Mouse (Mus musculus) 3T3-L1 (cell line): ENCODE data around the gene Ugcg.

Source experiments
- DNase-seq: peaks from one replicate; pipeline ENCODE4 v3.0.0-alpha.2; 2015; ENCODE audit warnings: low read depth, low spot score

Ugcg gene

DNA sequence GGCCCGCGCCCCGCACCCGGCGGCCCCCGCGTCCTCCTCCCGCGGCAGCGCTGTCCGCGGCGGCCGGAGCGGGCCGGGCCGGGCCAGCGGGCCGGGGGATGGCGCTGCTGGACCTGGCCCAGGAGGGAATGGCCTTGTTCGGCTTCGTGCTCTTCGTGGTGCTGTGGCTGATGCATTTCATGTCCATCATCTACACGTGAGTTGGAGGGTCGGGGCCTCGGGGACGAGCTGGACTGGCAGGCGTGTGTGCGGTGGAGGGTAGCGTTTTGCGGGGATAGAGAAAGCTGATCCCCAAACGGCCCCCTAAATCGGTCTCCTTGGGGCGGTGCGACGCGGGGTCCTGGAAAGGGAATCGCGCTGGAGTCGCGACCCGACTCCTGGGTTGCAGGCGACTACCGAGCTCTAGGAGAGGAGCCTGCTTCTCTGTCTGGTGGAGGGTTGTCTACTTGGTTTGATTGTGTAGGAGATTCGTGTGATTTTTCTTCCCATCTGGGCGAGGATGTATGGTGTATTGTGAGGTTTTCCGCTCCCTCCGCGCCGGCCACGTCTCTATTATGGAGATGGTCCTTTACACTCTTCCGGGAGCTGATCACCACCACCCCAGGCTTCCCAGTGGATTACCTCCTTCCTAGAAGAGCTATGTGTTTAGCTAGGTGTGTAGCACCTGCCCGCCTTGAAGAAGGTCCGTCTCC is 635 bp downstream of the Ugcg start:
- peak; percentile 36 for DNase-seq

DNA sequence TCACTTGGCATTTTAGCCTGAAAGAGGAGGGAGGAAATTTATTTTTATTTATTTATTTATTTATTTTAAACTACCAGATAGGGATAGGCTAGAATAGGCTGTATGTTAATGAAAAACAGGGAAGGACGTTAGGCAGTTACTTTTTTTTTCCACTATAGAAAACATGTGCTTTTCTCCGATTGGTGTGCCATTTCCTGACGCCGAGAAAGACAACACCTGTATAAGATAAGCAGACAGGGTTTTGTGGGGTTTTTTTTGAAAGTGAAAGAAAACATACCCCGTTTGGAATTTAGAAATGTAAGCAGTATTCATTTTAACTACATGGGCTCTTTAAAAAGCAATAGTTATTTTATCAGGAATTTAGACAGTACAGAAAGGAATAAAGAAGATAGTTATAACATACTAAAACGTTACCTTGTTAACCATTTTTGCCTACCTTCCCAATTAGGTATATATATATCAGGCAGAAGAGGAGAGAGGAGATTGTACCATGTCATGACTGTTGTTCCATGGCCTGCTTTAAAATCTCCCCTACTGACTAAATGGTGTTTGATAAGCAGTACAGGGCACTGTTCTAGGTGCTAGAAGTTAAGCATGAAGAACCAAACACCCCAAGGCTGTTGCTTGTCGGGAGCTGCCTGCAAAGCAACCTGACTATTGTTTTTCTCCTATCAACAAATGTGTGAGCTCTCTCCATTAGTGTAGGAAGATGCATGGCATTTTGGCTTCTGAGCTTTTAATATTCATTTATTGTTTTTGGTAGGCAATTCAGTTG is 1.8 kb downstream of the Ugcg start:
- DNase-seq = no peak

DNA sequence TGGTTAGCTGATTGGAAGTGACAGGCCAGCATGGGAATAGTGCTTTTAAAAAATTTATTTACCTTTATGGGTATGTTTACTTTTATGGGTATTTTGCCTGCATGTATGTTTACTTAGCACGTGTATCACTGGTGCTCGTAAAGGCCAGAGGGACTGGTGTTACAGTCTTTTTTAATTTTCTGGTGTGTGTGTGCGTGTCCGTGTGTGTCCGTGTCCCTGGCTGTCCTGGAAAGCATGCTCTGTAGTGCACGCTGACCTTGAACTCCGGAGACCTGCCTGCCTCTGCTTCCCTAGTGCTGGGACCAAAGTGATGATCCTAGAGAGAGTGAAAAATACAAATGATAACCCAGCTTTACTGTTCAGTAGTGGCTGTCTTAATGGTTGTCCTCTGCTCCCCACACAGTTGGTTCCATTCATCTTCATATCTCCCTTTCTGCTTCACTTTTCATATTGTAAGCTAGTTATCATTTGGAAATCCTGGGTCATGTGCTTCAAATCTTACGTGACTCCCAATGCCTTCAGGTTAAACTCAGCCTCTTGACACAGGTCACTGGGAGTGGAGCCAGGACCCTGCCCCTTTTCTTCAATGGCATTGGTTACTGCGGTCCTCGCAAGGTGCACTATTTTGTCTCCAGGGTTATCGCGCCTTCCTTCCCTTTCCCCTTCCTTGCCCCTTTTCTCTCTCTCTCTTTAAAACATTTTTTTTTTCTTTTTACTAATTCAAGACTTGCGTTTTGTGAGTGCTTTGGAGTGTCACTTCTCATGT is 5.9 kb downstream of the Ugcg start:
- DNase-seq = no peak

DNA sequence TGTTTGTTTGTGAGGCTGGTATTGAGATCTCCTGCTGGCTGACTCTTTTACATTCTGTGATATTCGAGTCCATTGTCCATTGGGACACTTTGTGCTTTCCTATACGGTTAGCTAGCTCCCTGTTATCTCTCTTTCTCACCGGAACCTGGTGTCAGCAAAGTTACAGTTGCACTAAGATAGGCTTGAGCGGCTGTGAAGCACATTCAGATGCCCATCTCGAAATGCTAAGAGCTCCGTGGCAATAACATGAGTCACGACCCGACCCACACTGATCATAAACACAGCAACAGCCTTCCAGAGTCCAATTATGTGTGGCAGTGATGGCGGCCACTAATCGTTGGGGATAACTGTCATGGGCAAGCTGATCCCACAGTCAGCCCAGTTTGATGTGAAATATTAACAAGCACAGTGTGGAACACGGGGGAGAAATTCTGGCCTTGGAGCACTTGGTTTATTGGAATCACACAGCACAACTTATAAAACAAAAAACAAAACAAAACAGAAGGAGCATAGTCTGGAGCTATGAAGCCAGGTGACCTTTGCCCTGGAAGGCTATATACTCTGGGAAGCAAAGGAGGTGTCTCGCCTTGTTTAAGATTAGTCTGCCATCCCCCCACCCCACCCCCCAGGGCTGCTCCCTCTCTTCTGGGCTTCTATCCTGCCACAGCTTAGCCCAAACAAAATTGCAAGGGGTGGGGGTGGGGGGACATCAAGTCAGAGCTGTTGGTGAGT is 7.5 kb downstream of the Ugcg start:
- DNase-seq = peak; percentile 40

DNA sequence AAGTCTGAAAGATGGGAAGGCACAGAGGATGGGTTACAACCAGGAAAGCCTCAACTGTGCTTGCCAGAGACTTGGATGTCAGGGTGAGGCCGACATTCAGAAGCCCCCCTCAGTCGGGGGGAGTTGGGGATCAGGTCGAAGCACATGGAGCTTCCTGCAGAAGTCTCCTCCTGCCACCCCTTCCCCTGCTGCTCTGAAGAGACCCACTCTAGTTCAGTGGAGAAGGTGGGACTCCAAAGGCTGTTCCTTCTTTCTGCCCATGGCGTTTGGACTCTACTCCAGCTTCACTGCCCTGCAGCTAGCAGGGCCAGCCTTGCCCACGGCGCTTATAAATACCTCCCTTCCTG is 8.0 kb downstream of the Ugcg start:
- DNase-seq = no peak

DNA sequence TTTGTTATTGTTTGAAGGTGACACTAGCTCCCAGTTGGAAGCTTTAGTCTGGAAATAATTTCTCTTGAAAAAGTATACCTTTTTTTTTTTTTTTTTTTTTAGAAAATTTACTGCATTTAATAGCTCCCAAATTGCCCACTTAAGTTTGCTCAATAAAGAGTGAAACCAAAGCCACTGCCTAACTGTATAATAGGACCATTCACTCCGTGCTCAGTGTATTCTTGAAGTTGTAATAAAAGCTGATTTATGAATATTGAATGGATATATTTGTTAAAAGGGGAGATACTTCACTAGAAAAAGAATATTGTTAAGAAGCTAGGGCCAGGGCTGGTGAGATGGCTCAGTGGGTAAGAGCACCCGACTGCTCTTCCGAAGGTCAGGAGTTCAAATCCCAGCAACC is 8.4 kb downstream of the Ugcg start:
- DNase-seq = no peak

DNA sequence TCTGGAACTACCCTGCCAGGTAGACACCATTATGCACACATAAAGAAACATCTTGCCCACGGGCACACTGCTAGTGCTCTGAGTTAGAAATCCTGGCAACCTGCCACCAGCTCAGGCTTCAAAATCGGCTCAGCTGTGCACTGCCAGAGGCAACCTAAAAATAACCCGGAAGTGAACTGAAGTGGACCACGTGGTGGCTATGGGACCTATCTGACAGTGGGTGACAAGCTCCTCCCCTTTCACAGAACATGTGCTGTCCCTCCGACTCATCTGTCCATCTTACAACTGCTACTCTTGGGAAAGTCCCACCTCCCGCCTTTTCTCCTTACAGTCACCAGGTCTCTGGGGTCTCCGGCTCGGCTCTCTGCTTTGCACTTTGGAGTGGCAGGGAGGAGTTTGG is 10.3 kb downstream of the Ugcg start:
- peak; percentile 64 for DNase-seq

DNA sequence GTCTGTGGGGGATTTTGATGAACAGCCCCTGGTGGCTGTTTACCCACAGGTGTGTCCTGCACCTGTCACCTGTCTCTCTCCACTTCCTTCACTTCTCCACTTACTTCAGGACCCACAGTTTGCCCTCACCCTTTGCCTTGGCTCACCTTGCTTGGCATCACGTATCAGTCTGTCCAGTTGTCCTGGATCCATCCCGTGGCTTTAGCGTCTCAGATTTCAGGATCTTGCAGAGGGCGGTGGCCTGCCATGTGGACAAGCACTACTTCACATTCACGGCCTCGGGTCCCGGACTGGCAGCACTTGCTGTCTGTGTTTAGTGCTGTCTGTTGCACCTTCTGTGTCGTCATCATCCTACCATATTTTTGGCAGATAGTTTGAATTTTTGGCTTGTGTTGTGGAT is 10.7 kb downstream of the Ugcg start:
- DNase-seq = peak; percentile 34

DNA sequence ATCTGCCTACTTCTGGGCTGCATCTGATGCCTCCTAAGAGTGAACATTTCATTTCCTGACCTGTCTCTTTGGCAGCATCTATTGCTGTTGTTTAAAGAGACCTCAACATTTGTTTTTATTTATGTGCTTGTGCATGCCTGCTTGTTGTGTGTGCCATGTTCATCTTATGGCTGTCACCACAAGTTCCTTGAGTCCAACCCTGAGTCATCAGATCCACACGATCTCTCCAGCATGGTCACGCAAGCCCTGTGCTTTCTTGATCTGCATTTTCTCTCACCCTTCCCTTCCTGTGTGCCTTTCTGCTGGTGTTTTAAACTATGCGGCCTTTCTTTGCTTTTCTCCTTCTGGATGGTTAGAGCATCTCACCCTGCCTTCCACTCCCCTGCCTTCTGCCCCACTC is 11.6 kb downstream of the Ugcg start:
- no peak for DNase-seq

DNA sequence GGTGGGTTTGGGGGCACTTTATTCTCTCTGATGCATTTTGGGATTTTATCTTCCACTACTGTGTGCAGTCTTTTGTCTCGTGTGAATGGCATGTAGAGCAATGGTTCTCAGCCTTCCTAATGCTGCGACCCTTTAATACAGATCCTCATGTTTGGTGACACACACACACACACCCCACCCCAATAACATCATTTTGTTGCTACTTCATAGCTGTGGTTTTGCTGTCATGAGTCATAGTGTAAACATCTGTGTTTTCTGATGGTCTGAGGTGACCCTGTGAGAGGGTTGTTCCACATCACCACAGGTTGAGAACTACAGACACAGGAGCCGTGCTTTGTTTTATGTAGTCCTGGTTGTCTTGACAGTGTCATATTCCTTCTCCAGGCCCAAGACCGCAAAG is 15.6 kb downstream of the Ugcg start:
- DNase-seq = peak; percentile 85

DNA sequence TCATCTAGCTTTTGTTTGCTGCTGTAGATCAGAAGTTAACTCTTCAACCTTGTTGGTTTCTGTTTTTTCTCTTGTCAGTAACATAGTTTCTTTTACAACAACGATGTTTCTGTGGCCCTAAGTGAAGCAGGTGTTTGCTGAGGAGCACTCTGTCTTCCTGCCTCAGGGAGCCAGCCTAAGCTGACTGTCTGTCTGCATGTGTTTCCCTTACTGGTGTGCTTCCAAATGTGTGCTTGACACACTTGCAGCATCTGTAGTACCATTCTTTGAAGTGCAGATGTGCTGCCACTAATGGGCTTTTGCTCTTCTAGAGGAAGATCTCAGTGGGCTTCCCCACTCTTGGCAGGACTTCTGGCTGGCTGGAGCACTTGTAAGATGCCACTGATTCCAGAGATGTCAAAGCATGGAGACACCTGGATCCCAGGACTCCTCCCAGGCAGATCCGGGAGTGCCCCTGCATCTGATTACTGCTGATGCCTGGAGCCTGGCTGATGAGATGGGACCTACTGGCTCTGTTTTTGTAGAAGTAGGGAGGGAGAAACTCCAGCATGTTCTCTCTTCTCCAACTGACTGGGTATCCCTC is 16.8 kb downstream of the Ugcg start:
- DNase-seq = no peak

DNA sequence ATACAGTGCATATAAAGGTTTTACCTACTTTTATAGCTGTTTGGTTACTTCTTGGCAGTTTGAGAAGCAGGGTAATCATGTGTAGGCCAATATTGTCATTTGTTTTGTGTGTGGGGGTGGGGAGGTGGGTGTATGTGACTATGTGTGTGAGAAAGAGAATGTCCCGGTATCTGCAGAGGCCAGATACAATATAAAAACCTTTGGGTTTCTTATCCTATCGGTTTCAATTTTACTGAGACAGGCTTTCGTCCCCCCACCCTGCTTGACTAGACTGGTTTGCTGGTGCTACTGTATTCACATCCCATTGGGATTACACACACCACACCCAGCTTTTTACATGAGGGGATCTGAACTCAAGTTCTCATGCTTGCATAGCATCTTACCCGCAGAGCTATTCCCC is 17.5 kb downstream of the Ugcg start:
- no peak for DNase-seq

DNA sequence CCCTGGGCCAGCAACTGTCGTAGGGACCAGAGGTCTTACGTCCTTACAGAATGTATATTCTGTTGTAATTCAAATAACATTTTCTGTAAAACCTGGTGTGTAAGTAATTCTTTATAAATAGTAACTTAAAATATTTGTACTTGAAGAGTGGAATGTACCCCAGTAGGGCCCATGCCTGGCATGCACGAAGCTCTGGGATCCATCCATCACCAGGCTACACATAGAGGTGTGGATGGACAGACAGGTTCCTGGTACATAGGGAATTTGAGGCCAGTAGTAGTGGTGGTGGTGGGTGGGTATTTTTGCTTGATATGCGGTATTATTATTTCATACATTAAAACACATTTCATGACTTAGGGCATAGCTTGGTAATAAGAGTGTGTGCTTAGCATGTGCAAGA is 19.6 kb downstream of the Ugcg start:
- DNase-seq = no peak

DNA sequence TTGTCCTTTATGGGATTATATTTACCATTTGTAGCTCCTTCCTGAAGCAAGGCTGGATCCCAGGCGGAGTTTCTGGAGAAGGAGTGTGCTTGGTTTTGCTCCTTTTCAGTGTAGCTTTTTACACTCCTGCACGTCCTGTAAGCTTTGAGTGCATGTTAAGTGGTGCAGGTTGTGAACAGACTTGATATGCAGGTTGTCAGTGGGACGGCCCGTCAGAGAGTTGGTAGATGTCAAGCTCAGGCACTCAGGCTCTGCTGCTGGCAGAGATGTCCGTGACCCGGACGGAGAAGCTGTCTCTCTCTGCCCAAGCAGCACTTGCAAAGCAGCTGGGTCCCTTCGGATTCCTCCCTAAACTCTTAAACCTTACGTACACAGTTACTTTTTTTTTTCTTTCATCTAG is 22.1 kb downstream of the Ugcg start:
- DNase-seq = no peak

DNA sequence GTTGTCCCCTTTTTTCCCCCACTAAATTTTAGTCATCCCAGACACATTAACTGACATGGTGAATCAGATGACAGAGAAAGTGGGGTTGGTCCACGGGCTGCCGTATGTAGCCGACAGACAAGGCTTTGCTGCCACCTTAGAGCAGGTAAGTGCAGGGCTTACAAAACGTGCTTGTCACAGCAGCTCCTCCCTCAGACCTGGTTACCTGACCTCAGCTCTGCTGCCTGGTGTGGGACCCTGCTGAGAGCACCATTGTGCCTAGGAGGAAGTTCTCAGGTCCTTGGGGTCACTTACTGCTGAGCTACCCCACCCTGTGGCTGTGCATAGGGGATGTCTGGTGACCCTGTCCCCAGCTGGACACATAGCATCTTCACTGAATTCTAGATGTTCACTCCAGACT is 24.8 kb downstream of the Ugcg start:
- no peak for DNase-seq

DNA sequence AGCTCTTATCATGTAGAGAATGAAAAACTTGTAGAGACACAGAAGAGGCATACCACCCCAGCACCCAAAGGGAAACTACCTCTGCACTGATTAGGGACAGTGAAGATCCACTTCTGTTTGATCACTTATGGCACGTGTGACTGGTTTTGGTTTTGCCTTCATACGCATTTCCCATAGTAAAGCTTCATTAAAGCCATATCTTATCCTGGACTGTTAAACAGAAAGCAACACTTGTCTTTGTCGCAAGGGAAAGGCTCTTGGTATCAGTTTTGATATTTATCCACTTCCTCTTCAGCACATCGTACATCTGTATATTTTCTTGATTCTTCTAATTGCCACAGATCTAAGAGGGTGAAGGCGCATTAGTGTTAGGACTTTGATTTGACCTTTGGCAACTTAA is 25.6 kb downstream of the Ugcg start:
- no peak for DNase-seq

DNA sequence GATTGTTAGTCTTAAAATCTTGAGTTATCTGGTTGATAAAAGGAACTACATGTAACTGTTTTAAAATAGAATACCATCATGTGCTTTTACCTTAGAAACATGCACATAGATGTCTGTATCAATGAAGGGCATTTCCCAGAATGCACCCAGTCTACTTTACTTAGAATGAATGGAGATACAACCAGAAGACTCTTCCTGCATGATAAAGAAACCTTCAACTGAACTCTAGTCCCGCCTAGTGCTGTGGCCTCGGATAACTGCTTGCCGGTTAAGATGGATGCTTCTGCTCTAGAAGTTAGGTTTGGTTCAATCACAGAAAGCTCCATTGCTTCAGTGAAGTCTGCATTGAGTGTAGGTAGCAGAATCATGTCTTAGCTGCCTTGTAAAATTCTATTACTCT is 26.5 kb downstream of the Ugcg start:
- no peak for DNase-seq

DNA sequence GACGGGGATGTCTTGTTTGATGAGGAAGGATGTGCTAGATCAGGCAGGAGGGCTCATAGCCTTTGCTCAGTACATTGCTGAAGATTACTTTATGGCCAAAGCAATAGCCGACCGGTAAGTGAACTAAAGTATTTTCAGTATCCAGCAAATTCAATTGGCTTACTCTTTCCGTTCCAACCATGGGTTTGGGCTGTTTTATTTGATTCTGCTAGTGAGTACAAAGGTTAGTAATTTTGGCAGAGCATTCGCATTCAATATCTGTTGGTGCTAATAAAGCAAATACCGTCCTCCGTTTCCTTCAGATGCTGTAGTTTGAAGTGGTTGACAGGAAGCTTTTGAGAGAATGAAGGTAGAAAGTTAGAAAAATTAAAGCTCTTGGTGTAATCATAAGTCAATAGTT is 28.0 kb downstream of the Ugcg start:
- DNase-seq = no peak

DNA sequence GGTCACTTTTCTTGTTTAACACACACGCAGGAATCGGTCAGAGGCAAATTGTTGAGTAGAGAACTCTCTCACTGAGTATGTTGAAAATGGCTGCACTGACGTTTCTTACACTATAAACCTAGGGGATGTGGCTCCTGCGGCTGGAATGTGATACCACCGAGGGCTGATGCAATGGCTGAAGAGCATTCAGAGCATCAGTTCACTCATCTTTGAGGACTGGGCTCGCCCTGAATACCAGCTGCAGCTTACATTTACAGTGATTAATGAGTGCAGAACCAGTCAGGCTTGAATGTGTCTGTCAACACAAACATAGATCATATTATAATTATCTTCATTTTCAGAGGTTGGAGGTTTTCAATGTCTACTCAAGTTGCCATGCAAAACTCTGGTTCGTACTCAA is 29.1 kb downstream of the Ugcg start:
- DNase-seq = no peak

DNA sequence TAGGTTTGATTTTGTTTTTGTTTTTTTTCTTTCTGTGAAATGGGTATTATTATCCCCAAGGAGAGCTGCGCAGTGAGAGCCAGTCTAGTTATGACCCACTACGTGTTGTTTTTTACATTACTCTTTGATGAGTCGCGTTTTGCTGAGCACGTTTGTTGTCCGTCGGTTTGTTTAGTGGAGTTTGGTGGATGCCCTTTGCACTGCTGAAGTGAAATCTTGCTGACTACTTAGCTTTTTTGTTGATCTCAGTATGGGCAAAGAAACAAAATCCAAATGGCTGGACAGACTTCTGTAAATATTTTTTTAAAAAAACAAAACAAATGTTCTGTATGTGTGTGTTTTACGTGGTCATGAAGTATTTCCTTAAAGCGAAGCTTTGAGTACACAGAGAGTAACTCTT is 33.2 kb downstream of the Ugcg start:
- no peak for DNase-seq

DNA sequence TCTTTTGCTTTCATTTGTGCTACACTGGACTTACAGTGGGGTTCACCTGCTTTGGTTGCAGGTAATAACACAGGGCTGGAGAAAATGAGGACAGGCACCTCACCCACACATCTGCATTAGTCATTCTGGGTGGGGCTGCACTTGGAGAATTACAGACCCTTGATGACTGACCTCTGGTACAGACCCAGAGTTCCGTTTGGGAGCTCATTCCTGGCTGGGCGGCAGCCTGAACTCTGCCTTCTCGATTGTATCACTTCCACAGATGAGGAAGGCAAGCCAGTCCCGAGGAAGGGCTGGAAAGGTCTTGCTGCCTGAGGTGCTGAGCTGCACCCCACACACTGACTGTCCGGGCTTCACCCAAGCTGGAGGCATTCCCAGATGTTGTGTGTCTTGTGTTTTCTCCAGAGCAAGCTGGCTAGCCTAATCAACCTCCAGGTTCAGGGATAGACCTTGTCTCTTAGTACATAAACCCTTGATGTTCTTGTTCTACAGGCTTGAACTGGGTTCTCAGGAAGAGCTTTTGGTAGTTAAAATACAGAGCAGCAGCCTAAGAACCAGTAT is 34.1 kb downstream of the Ugcg start:
- peak; percentile 5 for DNase-seq
